Mouse (Mus musculus): ENCODE measurements around the gene Trmt112. TPM values are rescaled to one million over a fixed set of nuclear protein-coding genes. Genes with fewer than 3 reads are reported as not detected.

The Trmt112 gene
- polyA plus RNA-seq, 1 experiment = 124 TPM

DNA sequence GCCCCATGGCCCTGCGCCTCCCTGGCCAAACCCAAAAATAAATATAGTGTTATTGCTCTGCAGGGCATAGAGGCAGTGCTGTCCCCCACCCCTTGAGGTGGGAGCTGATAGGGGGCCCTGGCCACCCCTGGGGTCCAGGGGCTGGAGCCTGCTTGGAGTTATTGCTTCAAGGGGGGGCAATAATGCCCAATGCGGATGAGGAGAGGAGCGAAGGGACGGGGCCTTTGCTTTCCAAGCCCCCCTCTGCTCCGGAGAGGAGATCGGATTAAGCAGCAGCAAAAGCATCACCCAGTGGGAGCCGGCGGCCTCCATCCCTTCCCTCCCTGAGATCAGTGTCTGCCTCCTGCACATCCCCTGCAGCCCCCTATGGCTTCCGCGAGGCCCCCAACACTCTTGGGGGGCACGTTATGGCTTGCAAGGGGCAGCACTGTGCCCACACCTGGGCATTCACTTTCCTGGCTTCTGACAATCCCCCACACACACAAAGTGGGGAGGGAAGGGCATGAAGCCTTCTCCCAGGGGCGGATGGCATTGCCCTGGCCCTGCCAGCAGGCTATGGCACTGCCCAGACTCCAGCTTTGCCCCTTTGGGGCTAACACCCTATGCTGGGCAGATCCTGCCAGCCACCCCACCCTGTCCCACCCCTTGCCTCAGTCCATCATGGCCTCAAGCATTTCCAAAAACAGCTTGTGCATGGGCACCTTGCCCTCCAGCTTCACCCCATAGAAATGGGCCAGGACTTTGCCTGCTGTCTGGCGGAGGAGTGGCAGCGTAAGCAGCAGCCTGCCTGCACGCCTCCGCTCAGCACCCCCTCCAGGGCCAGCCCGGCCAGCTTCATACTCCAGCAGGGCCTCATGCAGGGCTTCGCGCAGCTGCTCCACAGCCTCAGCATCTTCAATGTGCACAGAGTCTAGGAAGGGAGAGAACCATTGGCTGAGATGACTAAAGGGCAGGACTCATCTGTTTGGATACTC is 1.9 kb downstream of the Trmt112 start:
- WGBS = 58% methylated on average over 19 of the region's 19 CpGs
- DNase-seq = peak; percentile 27 to 29
- H3K4me3 ChIP-seq (replicated peaks; ENCODE audit: insufficient read depth, low read depth, low read length) = no peak overlapping the region
- no peak for TF ChIP-seq CTCF (IDR thresholded peaks at IDR 0.05; ENCODE audit: borderline replicate concordance, insufficient read depth, low read depth, low read length)
- TF ChIP-seq POLR2A (IDR thresholded peaks at IDR 0.05; ENCODE audit: borderline replicate concordance, insufficient read depth, low read length) = no peak
- H3K27ac ChIP-seq (ENCODE audit: insufficient read depth, low read length) = no peak overlapping the region
- peaks cover 7% of the 10 kb centered on the region for H3K4me1 ChIP-seq (ENCODE audit: control insufficient read depth, insufficient read depth, low read length)
- no peaks in the 10 kb centered on the region for H3K27me3 ChIP-seq (ENCODE audit: control insufficient read depth, insufficient read depth, low read length)

DNA sequence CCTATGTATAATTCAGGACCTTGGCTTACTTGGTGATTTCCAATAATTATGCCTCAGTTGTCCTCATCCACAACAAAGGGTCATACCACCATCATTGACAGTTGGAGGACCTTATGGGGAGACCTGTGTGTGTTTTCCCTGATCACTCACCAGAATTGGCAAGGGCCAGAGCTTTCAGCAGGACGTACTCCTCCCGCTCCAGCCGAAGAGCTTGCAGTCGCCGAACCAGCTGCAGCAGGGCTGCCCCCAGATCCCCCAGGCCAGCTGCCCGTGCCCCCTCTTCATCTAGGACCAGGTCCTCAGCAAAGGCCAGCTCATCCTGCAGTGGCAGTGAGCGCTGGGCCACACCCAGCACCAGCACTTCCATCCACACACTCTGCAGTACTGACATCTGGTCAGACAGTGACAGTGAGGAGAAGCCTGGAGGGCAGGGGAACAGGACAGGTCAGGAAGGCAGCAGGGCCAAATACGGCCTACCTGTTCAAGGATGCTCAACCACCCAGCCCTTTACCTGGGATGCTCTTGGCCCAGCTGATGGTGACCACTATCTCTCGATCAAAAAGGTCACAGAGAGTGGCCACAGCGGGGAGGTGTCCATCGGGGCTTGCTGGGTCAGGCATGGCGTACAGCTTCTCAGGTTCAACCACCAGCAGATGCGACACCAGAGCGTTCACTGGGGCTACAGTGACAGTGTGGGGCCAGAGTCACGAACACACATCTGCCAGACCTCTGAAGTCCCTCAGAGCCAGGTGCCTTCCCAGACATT is 2.9 kb downstream of the Trmt112 start:
- H3K27ac ChIP-seq (ENCODE audit: insufficient read depth, low read length) = no peak overlapping the region
- H3K4me1 ChIP-seq (ENCODE audit: control insufficient read depth, insufficient read depth, low read length) = peaks cover 2% of the 10 kb centered on the region
- H3K4me3 ChIP-seq (replicated peaks; ENCODE audit: insufficient read depth, low read depth, low read length) = no peak overlapping the region
- DNase-seq = no peak
- no peaks in the 10 kb centered on the region for H3K27me3 ChIP-seq (ENCODE audit: control insufficient read depth, insufficient read depth, low read length)
- TF ChIP-seq POLR2A (IDR thresholded peaks at IDR 0.05; ENCODE audit: borderline replicate concordance, insufficient read depth, low read length) (no peak), CTCF (IDR thresholded peaks at IDR 0.05; ENCODE audit: borderline replicate concordance, insufficient read depth, low read depth, low read length) (no peak)
- 88% methylated on average over 15 of the region's 15 CpGs for WGBS

DNA sequence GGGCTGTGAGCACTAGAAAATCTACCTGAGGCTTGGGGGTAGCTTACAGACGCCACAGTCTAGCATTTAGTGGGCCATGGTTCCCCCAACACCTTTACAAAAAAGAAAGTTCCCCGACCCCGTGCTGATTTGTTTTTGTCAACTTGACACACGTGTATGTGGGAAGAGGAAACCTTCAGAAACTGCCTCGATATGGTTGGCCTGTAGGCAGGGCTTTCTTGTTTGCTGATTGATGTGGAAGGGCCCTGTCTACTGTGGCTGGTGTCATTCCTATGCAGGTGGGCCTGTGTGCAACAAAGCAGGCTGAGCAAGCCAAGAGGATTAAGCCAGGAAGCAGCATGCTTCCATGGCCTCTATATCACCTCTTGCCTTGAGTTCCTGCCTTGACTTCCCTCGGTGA is 3.5 kb downstream of the Trmt112 start:
- WGBS = 87% methylated on average over 6 of the region's 6 CpGs
- TF ChIP-seq POLR2A (IDR thresholded peaks at IDR 0.05; ENCODE audit: borderline replicate concordance, insufficient read depth, low read length) (no peak), CTCF (IDR thresholded peaks at IDR 0.05; ENCODE audit: borderline replicate concordance, insufficient read depth, low read depth, low read length) (no peak)
- no peaks in the 10 kb centered on the region for H3K27me3 ChIP-seq (ENCODE audit: control insufficient read depth, insufficient read depth, low read length)
- no peaks in the 10 kb centered on the region; the same call in 1 of the 2 replicates for H3K4me1 ChIP-seq (ENCODE audit: control insufficient read depth, insufficient read depth, low read length)
- H3K27ac ChIP-seq (ENCODE audit: insufficient read depth, low read length) = no peak overlapping the region
- no peak overlapping the region for H3K4me3 ChIP-seq (replicated peaks; ENCODE audit: insufficient read depth, low read depth, low read length)
- peak in 1 of 2 experiments; percentile 8 for DNase-seq

DNA sequence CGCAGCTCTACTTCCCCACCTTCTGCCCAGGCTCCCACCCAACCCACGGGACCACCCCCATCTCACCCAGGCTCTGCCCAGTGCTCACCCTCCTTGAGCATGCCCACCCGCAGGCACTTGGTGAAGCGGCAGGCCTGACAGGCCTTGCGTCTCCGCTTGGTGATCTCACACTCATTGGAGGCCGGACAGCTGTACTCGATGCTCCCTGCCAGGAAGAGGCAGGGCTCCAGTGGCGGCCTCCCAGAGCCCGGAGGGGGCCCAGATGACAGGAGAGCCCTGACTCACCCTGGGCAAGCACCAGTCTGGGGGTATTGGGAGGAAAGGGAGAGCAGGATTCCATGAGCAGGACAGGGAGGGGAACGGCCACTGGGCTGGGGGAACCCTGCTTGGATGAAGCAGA is 4.5 kb downstream of the Trmt112 start:
- Histone ChIP-seq H3K4me3 (replicated peaks; ENCODE audit: insufficient read depth, low read depth, low read length) (no peak overlapping the region), H3K27me3 (ENCODE audit: control insufficient read depth, insufficient read depth, low read length) (no peaks in the 10 kb centered on the region), H3K27ac (ENCODE audit: insufficient read depth, low read length) (no peak overlapping the region), H3K4me1 (ENCODE audit: control insufficient read depth, insufficient read depth, low read length) (no peaks in the 10 kb centered on the region; the same call in 1 of the 2 replicates)
- 20% methylated on average over 11 of the region's 11 CpGs for WGBS
- TF ChIP-seq POLR2A (IDR thresholded peaks at IDR 0.05; ENCODE audit: borderline replicate concordance, insufficient read depth, low read length) = no peak
- TF ChIP-seq CTCF (IDR thresholded peaks at IDR 0.05; ENCODE audit: borderline replicate concordance, insufficient read depth, low read depth, low read length) = no peak
- peak in 1 of 2 experiments; percentile 22 for DNase-seq

DNA sequence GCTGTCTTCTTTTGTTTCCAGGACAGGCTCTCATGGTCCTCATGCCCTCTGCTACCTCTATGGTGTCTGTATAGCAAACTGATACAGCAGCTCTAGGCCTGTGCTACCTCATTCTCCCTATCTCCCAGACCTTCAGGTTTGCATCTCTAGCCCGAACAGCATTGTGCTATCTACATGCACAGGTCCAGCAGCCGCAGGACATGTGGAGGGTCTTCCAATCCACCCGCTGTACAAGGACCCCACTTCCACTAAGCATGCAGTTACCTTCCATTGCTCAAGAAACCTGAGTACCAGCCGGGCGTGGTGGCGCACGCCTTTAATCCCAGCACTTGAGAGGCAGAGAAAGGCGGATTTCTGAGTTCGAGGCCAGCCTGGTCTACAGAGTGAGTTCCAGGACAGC is 5.0 kb downstream of the Trmt112 start:
- DNase-seq = peak in 1 of 2 experiments; percentile 14
- 95% methylated on average over 9 of the region's 9 CpGs for WGBS
- Histone ChIP-seq H3K4me1 (ENCODE audit: control insufficient read depth, insufficient read depth, low read length) (peaks cover 2% of the 10 kb centered on the region), H3K27me3 (ENCODE audit: control insufficient read depth, insufficient read depth, low read length) (no peaks in the 10 kb centered on the region), H3K4me3 (replicated peaks; ENCODE audit: insufficient read depth, low read depth, low read length) (no peak overlapping the region), H3K27ac (ENCODE audit: insufficient read depth, low read length) (no peak overlapping the region)
- TF ChIP-seq POLR2A (IDR thresholded peaks at IDR 0.05; ENCODE audit: borderline replicate concordance, insufficient read depth, low read length) = no peak
- no peak for TF ChIP-seq CTCF (IDR thresholded peaks at IDR 0.05; ENCODE audit: borderline replicate concordance, insufficient read depth, low read depth, low read length)

DNA sequence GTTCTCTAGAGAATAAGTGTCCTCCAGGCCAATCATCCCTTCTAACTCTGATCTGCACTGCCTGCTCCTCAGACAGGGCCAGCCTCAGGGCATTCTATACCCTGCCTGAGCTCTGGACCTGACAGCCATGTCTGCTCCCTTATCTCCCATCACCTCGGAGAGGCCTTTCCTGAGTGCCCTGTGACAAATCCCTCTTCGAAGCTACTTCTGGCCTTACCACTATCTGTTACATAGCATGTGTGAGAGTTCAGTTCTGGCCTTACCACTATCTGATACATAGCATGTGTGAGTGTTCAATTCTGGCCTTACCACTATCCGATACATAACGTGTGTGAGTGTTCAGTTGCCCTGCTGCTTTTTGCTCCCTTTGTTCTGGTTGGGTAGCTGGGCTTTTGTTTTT is 5.8 kb downstream of the Trmt112 start:
- no peaks in the 10 kb centered on the region for H3K27me3 ChIP-seq (ENCODE audit: control insufficient read depth, insufficient read depth, low read length)
- peak in 1 of 2 experiments; percentile 8 for DNase-seq
- H3K4me1 ChIP-seq (ENCODE audit: control insufficient read depth, insufficient read depth, low read length) = peaks cover 9% of the 10 kb centered on the region
- H3K27ac ChIP-seq (ENCODE audit: insufficient read depth, low read length) = no peak overlapping the region
- WGBS = 91% methylated on average over 4 of the region's 4 CpGs
- no peak overlapping the region for H3K4me3 ChIP-seq (replicated peaks; ENCODE audit: insufficient read depth, low read depth, low read length)
- TF ChIP-seq POLR2A (IDR thresholded peaks at IDR 0.05; ENCODE audit: borderline replicate concordance, insufficient read depth, low read length) = no peak

DNA sequence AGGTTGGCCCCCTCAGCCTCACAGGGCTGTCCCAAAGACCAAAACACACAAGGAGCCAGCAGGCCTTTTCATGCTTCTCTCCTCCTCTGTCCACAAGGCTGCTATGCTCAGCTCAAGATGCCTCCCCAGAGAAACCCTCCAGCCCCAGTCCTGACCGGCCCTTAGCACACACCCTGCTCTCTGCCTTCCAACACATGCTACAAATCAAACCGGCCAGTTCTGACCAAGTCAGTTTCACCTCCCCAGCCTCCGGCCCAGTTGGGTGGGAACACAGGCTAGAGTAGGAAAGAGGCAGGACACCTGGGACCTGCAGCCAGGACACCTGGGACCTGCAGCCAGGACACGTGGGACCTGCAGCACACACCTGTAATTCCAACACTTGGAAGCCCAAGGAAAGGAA is 7.0 kb downstream of the Trmt112 start:
- no peak overlapping the region for H3K27ac ChIP-seq (ENCODE audit: insufficient read depth, low read length)
- peaks cover 10% of the 10 kb centered on the region for H3K4me1 ChIP-seq (ENCODE audit: control insufficient read depth, insufficient read depth, low read length)
- no peak overlapping the region for H3K4me3 ChIP-seq (replicated peaks; ENCODE audit: insufficient read depth, low read depth, low read length)
- 79% methylated on average over 4 of the region's 4 CpGs for WGBS
- TF ChIP-seq POLR2A (IDR thresholded peaks at IDR 0.05; ENCODE audit: borderline replicate concordance, insufficient read depth, low read length) (no peak), CTCF (IDR thresholded peaks at IDR 0.05; ENCODE audit: borderline replicate concordance, insufficient read depth, low read depth, low read length) (no peak)
- H3K27me3 ChIP-seq (ENCODE audit: control insufficient read depth, insufficient read depth, low read length) = no peaks in the 10 kb centered on the region
- no peak for DNase-seq

Data from cerebellum, adult 2 months (tissue).